Mouse (Mus musculus) kidney, postnatal 0 days (tissue): ENCODE measurements around the gene Fam102a. TPM values are rescaled to one million over a fixed set of nuclear protein-coding genes. Genes with fewer than 3 reads are reported as not detected.

Experiments
- ATAC-seq: fragments of 200-750 bp; cut with Nextera tagmentation; replicated peaks from 2 replicates; pipeline ENCODE4 v1.8.0; 2017; ENCODE audit warnings: low read depth, moderate number of reproducible peaks, moderate TSS enrichment, moderate library complexity; ENCODE audit not compliant: low FRiP score
- DNase-seq: peaks from one replicate; pipeline ENCODE4 v3.0.0-alpha.2; 2016; ENCODE audit warnings: low spot score
- H3K27ac ChIP-seq: fragments of 300-500 bp; sonication (generic); 2 replicates; pipeline ENCODE4 v1.5.1; 2014; ENCODE audit warnings: mild to moderate bottlenecking
- H3K27me3 ChIP-seq: fragments of 300-500 bp; sonication (generic); 2 replicates; pipeline ENCODE4 v1.6.1; 2014; ENCODE audit warnings: low read length, mixed read lengths; ENCODE audit not compliant: insufficient read depth
- H3K36me3 ChIP-seq: fragments of 300-500 bp; sonication (generic); 2 replicates; pipeline ENCODE4 v1.6.1; 2014; ENCODE audit warnings: low read length, mixed read lengths; ENCODE audit not compliant: insufficient read depth
- H3K4me1 ChIP-seq: fragments of 300-500 bp; sonication (generic); replicated peaks from 2 replicates; pipeline ENCODE4 v1.6.1; 2014; ENCODE audit warnings: antibody characterized with exemption, low read length, mixed read lengths; ENCODE audit not compliant: insufficient read depth
- H3K4me2 ChIP-seq: fragments of 300-500 bp; sonication (generic); 2 replicates; pipeline ENCODE4 v1.6.1; 2014; ENCODE audit warnings: mild to moderate bottlenecking, low read length, moderate library complexity, mixed read lengths
- H3K4me3 ChIP-seq: fragments of 300-500 bp; sonication (generic); replicated peaks from 2 replicates; pipeline ENCODE4 v1.5.1; 2014; ENCODE audit warnings: low read depth, low read length
- H3K9ac ChIP-seq: fragments of 300-500 bp; sonication (generic); 2 replicates; pipeline ENCODE4 v1.6.1; 2014; ENCODE audit warnings: low read depth, low read length
- H3K9me3 ChIP-seq: fragments of 300-500 bp; sonication (generic); replicated peaks from 2 replicates; pipeline ENCODE4 v1.6.1; 2016; ENCODE audit warnings: low read length, inconsistent platforms, mixed read lengths
- CTCF ChIP-seq: IDR thresholded peaks from 2 replicates; pipeline ENCODE4 v1.5.1; 2016; ENCODE audit warnings: antibody characterized with exemption, low read depth, mild to moderate bottlenecking, moderate library complexity
- WGBS: fragments of 180-500 bp; shearing (Covaris S2); extraction: QIAGEN DNeasy Blood & Tissue Kit; methylation state at CpG from one replicate; pipeline ENCODE4 v1.1.7; 2014; 5-methylcytosine and 5-hydroxymethylcytosine counted together
- polyA plus RNA-seq: library from polyadenylated mRNA; unstranded; fragments of >200 nt; fragmentation: Nextera tagmentation; extraction: Ambion mirVana; gene quantifications from 2 replicates; pipeline ENCODE4 v1.2.1, GENCODE M21; 2015

The Fam102a gene
- polyA plus RNA-seq, 1 experiment from 2014 or later, result 16.9 TPM

- no peak for TF ChIP-seq CTCF
- ATAC-seq, result peak; percentile 30; the same call in 1 of the 2 replicates
- no peak overlapping the region for H3K27ac ChIP-seq
Observed at GRCm38 (mm10) chr2:32501754-32502324, 33.3 kb upstream of the Fam102a start.

GRCm38 (mm10) chr2:32502843-32503242, 32.3 kb upstream of the Fam102a start:
- WGBS, result 87% methylated on average over 12 of the region's 12 CpGs
- Histone ChIP-seq H3K9ac (no peak overlapping the region), H3K27me3 (no peaks in the 10 kb centered on the region), H3K36me3 (no peaks in the 10 kb centered on the region), H3K4me3 (no peak overlapping the region), H3K9me3 (no peaks in the 10 kb centered on the region), H3K4me2 (no peak overlapping the region), H3K4me1 (0 out of 2 replicates have a peak, but pooled peaks cover 8% of the 10 kb centered on the region), H3K27ac (peak overlapping the region; percentile 54; the same call in 1 of the 2 replicates)
- DNase-seq (no peak), ATAC-seq (no peak)
- TF ChIP-seq CTCF, result no peak

More at GRCm38 (mm10) chr2:32501754-32502324, 33.3 kb upstream of the Fam102a start:
- 0 out of 2 replicates have a peak, but pooled peaks cover 8% of the 10 kb centered on the region for H3K4me1 ChIP-seq
- H3K9me3 ChIP-seq, result no peaks in the 10 kb centered on the region
- H3K4me3 ChIP-seq, result no peak overlapping the region
- WGBS, result 59% methylated on average over 5 of the region's 5 CpGs
- no peak for DNase-seq
- H3K27me3 ChIP-seq, result no peaks in the 10 kb centered on the region
- no peak overlapping the region for H3K4me2 ChIP-seq
- no peaks in the 10 kb centered on the region for H3K36me3 ChIP-seq
- H3K9ac ChIP-seq, result 0 out of 2 replicates have a peak overlapping the region, but pooled peaks have one; percentile 13

DNA sequence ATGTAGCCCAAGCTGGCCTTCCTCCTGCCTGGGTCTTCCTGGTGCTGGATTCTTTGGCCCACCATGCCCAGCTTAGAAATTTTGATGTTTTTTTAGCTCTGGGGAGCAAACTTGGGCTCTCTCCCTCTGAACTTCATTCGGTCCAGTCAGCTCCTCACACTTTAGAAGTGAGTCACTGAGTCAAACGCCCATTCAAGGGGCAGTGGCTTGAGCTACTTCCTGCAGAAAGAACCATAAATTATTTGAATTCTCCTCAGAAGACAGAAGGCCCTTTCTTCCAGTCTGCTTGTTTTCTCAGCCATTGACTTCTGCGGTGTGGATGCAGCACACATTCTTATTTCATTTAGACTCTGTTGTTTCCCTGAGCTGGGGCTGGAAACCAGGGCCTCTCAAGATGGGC, 31.5 kb upstream of the Fam102a start:
- H3K27me3 ChIP-seq, result no peaks in the 10 kb centered on the region
- H3K4me1 ChIP-seq, result 0 out of 2 replicates have a peak, but pooled peaks cover 8% of the 10 kb centered on the region
- H3K9ac ChIP-seq, result no peak overlapping the region
- no peak for TF ChIP-seq CTCF
- no peak overlapping the region for H3K4me3 ChIP-seq
- H3K4me2 ChIP-seq, result no peak overlapping the region
- H3K9me3 ChIP-seq, result no peaks in the 10 kb centered on the region
- ATAC-seq (no peak), DNase-seq (peak; percentile 63)
- peak overlapping the region; percentile 54; the same call in 1 of the 2 replicates for H3K27ac ChIP-seq
- no peaks in the 10 kb centered on the region for H3K36me3 ChIP-seq
- 12% methylated on average over 3 of the region's 3 CpGs for WGBS

- Histone ChIP-seq H3K27ac (no peak overlapping the region), H3K36me3 (no peaks in the 10 kb centered on the region), H3K4me3 (no peak overlapping the region), H3K9me3 (no peaks in the 10 kb centered on the region), H3K9ac (no peak overlapping the region), H3K27me3 (no peaks in the 10 kb centered on the region), H3K4me2 (no peak overlapping the region), H3K4me1 (peaks cover 15% of the 10 kb centered on the region; the same call in 1 of the 2 replicates)
- DNase-seq (no peak), ATAC-seq (no peak)
- WGBS, result 96% methylated on average over 2 of the region's 2 CpGs
- TF ChIP-seq CTCF, result peak; percentile 33; the same call in 1 of the 2 replicates
Observed at GRCm38 (mm10) chr2:32505536-32505935, 29.6 kb upstream of the Fam102a start.

DNA sequence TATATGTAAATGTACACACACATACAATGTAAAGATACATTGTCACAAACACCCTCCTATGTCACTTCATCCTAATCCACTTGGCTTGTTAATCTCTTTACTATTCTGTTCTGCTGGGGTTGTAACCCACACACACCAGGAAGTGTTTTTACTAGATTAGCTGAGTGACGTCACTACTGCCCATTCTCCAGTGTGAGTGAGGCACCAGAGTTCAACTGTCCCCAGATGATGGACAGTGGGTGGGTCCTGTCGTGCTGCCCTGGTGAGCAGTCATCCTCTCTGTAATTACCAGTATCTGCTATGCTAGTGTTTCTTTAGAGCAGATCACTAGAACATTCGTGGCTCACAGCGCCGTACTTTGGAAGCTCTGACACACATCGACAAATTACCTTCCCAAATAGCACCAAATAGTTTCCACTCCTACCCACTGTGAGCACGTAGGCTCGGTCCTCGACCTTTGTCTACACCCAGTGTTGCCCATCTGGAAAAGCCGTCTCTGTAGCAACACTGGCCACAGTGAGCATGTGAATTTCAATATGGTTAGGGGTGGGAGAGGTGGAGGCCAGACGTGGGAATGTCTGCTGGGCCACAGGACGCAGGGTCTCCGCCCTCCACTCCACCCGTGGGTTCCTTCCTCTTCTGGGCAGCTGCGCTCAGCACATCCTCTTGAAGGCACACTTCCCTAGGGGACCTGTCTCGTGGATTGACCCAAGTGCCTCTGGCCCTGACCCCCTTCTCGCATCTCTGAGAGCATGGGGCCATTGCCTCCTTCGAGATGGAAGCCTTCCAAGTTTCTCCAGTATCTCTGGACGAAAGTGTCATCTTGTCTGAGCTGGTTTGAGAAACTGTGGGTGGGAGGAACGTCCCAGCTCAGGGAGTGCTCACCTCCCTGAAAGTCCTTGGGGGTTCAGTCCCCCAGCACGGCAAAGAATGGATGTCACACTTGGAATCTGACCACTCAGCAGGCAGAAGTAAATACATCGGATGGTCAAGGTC, 28.2 kb upstream of the Fam102a start:
- DNase-seq (no peak), ATAC-seq (no peak)
- Histone ChIP-seq H3K9ac (no peak overlapping the region), H3K36me3 (no peaks in the 10 kb centered on the region), H3K27ac (0 out of 2 replicates have a peak overlapping the region, but pooled peaks have one; percentile 3), H3K9me3 (no peaks in the 10 kb centered on the region), H3K4me2 (no peak overlapping the region), H3K4me3 (no peak overlapping the region), H3K4me1 (peaks cover 12% of the 10 kb centered on the region; the same call in 1 of the 2 replicates), H3K27me3 (no peaks in the 10 kb centered on the region)
- TF ChIP-seq CTCF, result no peak
- WGBS, result 52% methylated on average over 22 of the region's 22 CpGs

- no peak overlapping the region for H3K4me3 ChIP-seq
- WGBS, result 70% methylated on average over 9 of the region's 9 CpGs
- peaks cover 12% of the 10 kb centered on the region; the same call in 1 of the 2 replicates for H3K4me1 ChIP-seq
- no peaks in the 10 kb centered on the region for H3K27me3 ChIP-seq
- H3K27ac ChIP-seq, result no peak overlapping the region
- H3K36me3 ChIP-seq, result no peaks in the 10 kb centered on the region
- no peak for TF ChIP-seq CTCF
- H3K4me2 ChIP-seq, result no peak overlapping the region
- no peak for ATAC-seq
- no peak for DNase-seq
- no peak overlapping the region for H3K9ac ChIP-seq
- no peaks in the 10 kb centered on the region for H3K9me3 ChIP-seq
Observed at GRCm38 (mm10) chr2:32507906-32508305, 27.2 kb upstream of the Fam102a start.
